Mouse (Mus musculus) G1E (cell line): ENCODE measurements at regions not wholly inside any gene's neighbourhood (a gene's known extent, or its start where the extent isn't known, plus 50 kb on each side); places are given as distances from the start of the nearest gene placed in this dataset.

ENCODE experiments used
- CTCF ChIP-seq: IDR thresholded peaks from 2 replicates; pipeline ENCODE4 v1.5.1; 2012; ENCODE audit warnings: low read depth, low read length, inconsistent platforms, mixed read lengths
- GATA2 ChIP-seq: IDR thresholded peaks from 2 replicates; pipeline ENCODE4 v1.6.1; 2012; ENCODE audit warnings: low read depth, low read length, inconsistent platforms, borderline replicate concordance

DNA sequence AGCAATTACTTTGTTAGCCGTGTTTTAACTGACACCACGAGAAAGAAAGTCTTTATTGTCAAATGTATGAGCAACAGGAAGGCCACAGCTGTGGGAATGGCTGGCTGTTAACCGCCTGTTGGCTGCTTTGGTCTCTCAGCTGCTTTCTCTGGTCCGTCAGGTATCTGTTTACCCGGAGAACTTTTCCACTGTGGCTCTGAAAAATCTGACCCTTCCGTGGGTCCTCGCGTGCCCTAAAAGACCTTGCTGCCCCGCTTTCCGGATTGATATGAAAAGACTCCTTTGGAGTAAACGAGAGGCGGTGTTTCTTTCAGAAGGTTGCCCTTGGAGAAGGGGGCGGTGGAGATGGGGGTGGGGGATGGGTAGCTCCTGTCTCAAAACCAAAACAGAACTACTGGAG, 75.9 kb downstream of the Sox14 start:
- TF ChIP-seq CTCF (no peak), GATA2 (no peak)
